ENCODE assay signal across 9 mouse cellular contexts in genomic region chr2:30084113-30084512, GRCm38 (mm10). TPM values are rescaled to one million over a fixed set of nuclear protein-coding genes. Genes with fewer than 3 reads are reported as not detected.
DNase-seq lines count a peak whose midpoint lies in the region; ATAC-seq and TF ChIP-seq lines count a peak whose summit lies in the region.
"Had no signal": no experiment of that assay in that cellular context is flagged by ENCODE, and none has a peak within 500 bp of the region (broad histone marks: within the 10 kb centered on the region; RNA-seq: fewer than 3 reads in every experiment).

No protein-coding gene starts in this region.

- no peak overlapping the region for H3K27ac ChIP-seq in liver, embryonic 11.5 days (ENCODE audit: low read depth, low read length)
- no peak overlapping the region for H3K27ac ChIP-seq in forebrain, postnatal 0 days (ENCODE audit: low read depth, low read length)
- H3K27ac ChIP-seq in limb, embryonic 10.5 days = peak overlapping the region; percentile 50; the same call in 1 of the 2 replicates
- no peak overlapping the region for H3K27ac ChIP-seq in neural tube, embryonic 12.5 days
- H3K27ac ChIP-seq: layer of hippocampus, adult 2 months had no signal

- no peaks in the 10 kb centered on the region; the same call in 1 of the 2 replicates for H3K36me3 ChIP-seq in liver, embryonic 11.5 days (ENCODE audit: control insufficient read depth, insufficient read depth, low read length)
- H3K36me3 ChIP-seq in forebrain, postnatal 0 days (ENCODE audit: insufficient read depth) = no peaks in the 10 kb centered on the region
- peaks cover 36% of the 10 kb centered on the region for H3K36me3 ChIP-seq in limb, embryonic 10.5 days
- no peaks in the 10 kb centered on the region for H3K36me3 ChIP-seq in neural tube, embryonic 12.5 days

- 52% methylated on average over 5 of the region's 5 CpGs for WGBS in liver, embryonic 11.5 days
- WGBS in forebrain, postnatal 0 days = 49% methylated on average over 5 of the region's 5 CpGs
- WGBS in limb, embryonic 10.5 days = 53% methylated on average over 5 of the region's 5 CpGs
- 56% methylated on average over 5 of the region's 5 CpGs for WGBS in neural tube, embryonic 12.5 days

- no peak overlapping the region for H3K9ac ChIP-seq in liver, embryonic 11.5 days (ENCODE audit: low read depth, low read length)
- H3K9ac ChIP-seq in forebrain, postnatal 0 days = no peak overlapping the region
- no peak overlapping the region for H3K9ac ChIP-seq in neural tube, embryonic 12.5 days

- H3K27me3 ChIP-seq in liver, embryonic 11.5 days (replicated peaks; ENCODE audit: control insufficient read depth, insufficient read depth, low read length) = no peaks in the 10 kb centered on the region
- no peaks in the 10 kb centered on the region for H3K27me3 ChIP-seq in forebrain, postnatal 0 days (ENCODE audit: insufficient read depth, low read length)
- no peaks in the 10 kb centered on the region for H3K27me3 ChIP-seq in limb, embryonic 10.5 days (ENCODE audit: low read depth, poor library complexity, severe bottlenecking)
- H3K27me3 ChIP-seq in neural tube, embryonic 12.5 days (replicated peaks) = no peaks in the 10 kb centered on the region

- H3K4me2 ChIP-seq in liver, embryonic 11.5 days = peak overlapping the region; percentile 51
- 0 out of 2 replicates have a peak overlapping the region, but pooled peaks have one; percentile 35 for H3K4me2 ChIP-seq in forebrain, postnatal 0 days (ENCODE audit: low read depth)
- H3K4me2 ChIP-seq in neural tube, embryonic 12.5 days (replicated peaks) = peak overlapping the region; percentile 51

- no peak for TF ChIP-seq CTCF in forebrain, postnatal 0 days (IDR thresholded peaks at IDR 0.05; ENCODE audit: low read depth)

- H3K9me3 ChIP-seq in liver, embryonic 11.5 days (ENCODE audit: control insufficient read depth, low read length) = no peaks in the 10 kb centered on the region
- no peaks in the 10 kb centered on the region for H3K9me3 ChIP-seq in forebrain, postnatal 0 days (ENCODE audit: low read length)
- no peaks in the 10 kb centered on the region for H3K9me3 ChIP-seq in limb, embryonic 10.5 days (replicated peaks)
- no peaks in the 10 kb centered on the region for H3K9me3 ChIP-seq in neural tube, embryonic 12.5 days

- no peak for DNase-seq in liver, embryonic 11.5 days (ENCODE audit: low spot score)
- no peak for DNase-seq in liver
- DNase-seq in forebrain, postnatal 0 days = no peak
- no peak for DNase-seq in limb, embryonic 10.5 days (ENCODE audit: low spot score)
- DNase-seq in right cerebral cortex, adult 2 months (ENCODE audit: low spot score in 2 of 2) = no peak
- DNase-seq in adrenal gland, postnatal 4 days (ENCODE audit: low spot score in 2 of 2) = no peak
- DNase-seq: thymus, adult 2 months had no signal

- no peak for ATAC-seq in liver, embryonic 11.5 days (replicated peaks; ENCODE audit: low FRiP score)
- ATAC-seq in forebrain, postnatal 0 days = no peak
- ATAC-seq in neural tube, embryonic 12.5 days (ENCODE audit: low FRiP score, low read depth) = no peak

- H3K4me3 ChIP-seq in liver, embryonic 11.5 days (ENCODE audit: low read depth, low read length) = no peak overlapping the region
- H3K4me3 ChIP-seq in forebrain, postnatal 0 days (ENCODE audit: low read depth, low read length) = no peak overlapping the region
- peak overlapping the region; percentile 34 for H3K4me3 ChIP-seq in limb, embryonic 10.5 days
- no peak overlapping the region for H3K4me3 ChIP-seq in neural tube, embryonic 12.5 days
- H3K4me3 ChIP-seq: layer of hippocampus, adult 2 months had no signal

- H3K4me1 ChIP-seq in liver, embryonic 11.5 days (replicated peaks; ENCODE audit: control insufficient read depth, insufficient read depth, low read length) = peaks cover 6% of the 10 kb centered on the region; the same call in 1 of the 2 replicates
- no peaks in the 10 kb centered on the region for H3K4me1 ChIP-seq in forebrain, postnatal 0 days (ENCODE audit: insufficient read depth)
- peaks cover 16% of the 10 kb centered on the region for H3K4me1 ChIP-seq in limb, embryonic 10.5 days
- H3K4me1 ChIP-seq in neural tube, embryonic 12.5 days = peaks cover 11% of the 10 kb centered on the region; the same call in 1 of the 2 replicates

RNA-seq across cellular contexts. Expression of gene Pkn3, which starts 6.6 kb away (rescaled TPM):
- polyA plus RNA-seq in liver, embryonic 11.5 days (2014; fragmentation: Nextera tagmentation; extraction: Ambion mirVana) = 9.6 and 10.2 TPM in 2 replicates
- 2.0 and 4.7 TPM in 2 replicates for total RNA-seq in forebrain, postnatal 0 days (2014; rRNA removed)
- polyA plus RNA-seq in forebrain, postnatal 0 days (2015; fragmentation: Nextera tagmentation; extraction: Ambion mirVana) = 0.80 and 0.86 TPM in 2 replicates
- 13.5 and 14.7 TPM in 2 replicates for polyA plus RNA-seq in limb, embryonic 10.5 days (2016; fragmentation: Nextera tagmentation; extraction: Ambion mirVana)
- 6.4 and 6.9 TPM in 2 replicates for polyA plus RNA-seq in neural tube, embryonic 12.5 days (2016; fragmentation: Nextera tagmentation; extraction: Ambion mirVana)
- 10 to 100 TPM; 11.4 to 12.4 TPM for total RNA-seq in adrenal gland, postnatal 4 days (2021)

RNA-seq across cellular contexts. Expression of gene Zdhhc12, which starts 9.3 kb away (rescaled TPM):
- polyA plus RNA-seq in liver, embryonic 11.5 days (2014; fragmentation: Nextera tagmentation; extraction: Ambion mirVana) = 51.9 and 53.7 TPM in 2 replicates
- 19.5 and 25.7 TPM in 2 replicates for total RNA-seq in forebrain, postnatal 0 days (2014; rRNA removed)
- 20.8 and 23.3 TPM in 2 replicates for polyA plus RNA-seq in forebrain, postnatal 0 days (2015; fragmentation: Nextera tagmentation; extraction: Ambion mirVana)
- 35.6 and 37.2 TPM in 2 replicates for polyA plus RNA-seq in limb, embryonic 10.5 days (2016; fragmentation: Nextera tagmentation; extraction: Ambion mirVana)
- 25.3 and 27.9 TPM in 2 replicates for polyA plus RNA-seq in neural tube, embryonic 12.5 days (2016; fragmentation: Nextera tagmentation; extraction: Ambion mirVana)
- total RNA-seq in adrenal gland, postnatal 4 days (2021) = 10 to 100 TPM; 17.5 to 18.5 TPM

RNA-seq across cellular contexts. Expression of gene Set, which starts 26.9 kb away (rescaled TPM):
- 641 and 659 TPM in 2 replicates for polyA plus RNA-seq in liver, embryonic 11.5 days (2014; fragmentation: Nextera tagmentation; extraction: Ambion mirVana)
- total RNA-seq in forebrain, postnatal 0 days (2014; rRNA removed) = 361 and 392 TPM in 2 replicates
- 349 and 384 TPM in 2 replicates for polyA plus RNA-seq in forebrain, postnatal 0 days (2015; fragmentation: Nextera tagmentation; extraction: Ambion mirVana)
- 854 and 929 TPM in 2 replicates for polyA plus RNA-seq in limb, embryonic 10.5 days (2016; fragmentation: Nextera tagmentation; extraction: Ambion mirVana)
- 572 and 583 TPM in 2 replicates for polyA plus RNA-seq in neural tube, embryonic 12.5 days (2016; fragmentation: Nextera tagmentation; extraction: Ambion mirVana)
- total RNA-seq in adrenal gland, postnatal 4 days (2021) = 100 to 1,000 TPM; 326 to 328 TPM

RNA-seq across cellular contexts. Expression of gene Wdr34, which starts 35.4 kb away (rescaled TPM):
- polyA plus RNA-seq in liver, embryonic 11.5 days (2014; fragmentation: Nextera tagmentation; extraction: Ambion mirVana) = 22.1 and 25.1 TPM in 2 replicates
- total RNA-seq in forebrain, postnatal 0 days (2014; rRNA removed) = 88.4 and 103 TPM in 2 replicates
- polyA plus RNA-seq in forebrain, postnatal 0 days (2015; fragmentation: Nextera tagmentation; extraction: Ambion mirVana) = 65.1 and 83.6 TPM in 2 replicates
- 38.6 and 45.0 TPM in 2 replicates for polyA plus RNA-seq in limb, embryonic 10.5 days (2016; fragmentation: Nextera tagmentation; extraction: Ambion mirVana)
- polyA plus RNA-seq in neural tube, embryonic 12.5 days (2016; fragmentation: Nextera tagmentation; extraction: Ambion mirVana) = 37.4 and 41.4 TPM in 2 replicates
- total RNA-seq in adrenal gland, postnatal 4 days (2021) = 10 to 100 TPM; 35.9 to 39.2 TPM

RNA-seq across cellular contexts. Expression of gene Zer1, which starts 40.3 kb away (rescaled TPM):
- 4.7 and 6.2 TPM in 2 replicates for polyA plus RNA-seq in liver, embryonic 11.5 days (2014; fragmentation: Nextera tagmentation; extraction: Ambion mirVana)
- total RNA-seq in forebrain, postnatal 0 days (2014; rRNA removed) = 51.9 and 70.2 TPM in 2 replicates
- 5.4 and 10.3 TPM in 2 replicates for polyA plus RNA-seq in forebrain, postnatal 0 days (2015; fragmentation: Nextera tagmentation; extraction: Ambion mirVana)
- 6.5 and 9.3 TPM in 2 replicates for polyA plus RNA-seq in limb, embryonic 10.5 days (2016; fragmentation: Nextera tagmentation; extraction: Ambion mirVana)
- 10.6 and 11.1 TPM in 2 replicates for polyA plus RNA-seq in neural tube, embryonic 12.5 days (2016; fragmentation: Nextera tagmentation; extraction: Ambion mirVana)
- total RNA-seq in adrenal gland, postnatal 4 days (2021) = 10 to 100 TPM; 55.4 to 56.2 TPM
